Mouse (Mus musculus) limb, embryonic 14.5 days (tissue): ENCODE data around the gene Map2k3. TPM values are rescaled to one million over a fixed set of nuclear protein-coding genes. Genes with fewer than 3 reads are reported as not detected.

Source experiments
- ATAC-seq: fragments of 200-750 bp; cut with Nextera tagmentation; 2 replicates; pipeline ENCODE4 v1.8.0; 2017; ENCODE audit warnings: low read depth, moderate number of reproducible peaks, moderate TSS enrichment; ENCODE audit not compliant: low FRiP score
- DNase-seq: peaks from one replicate; pipeline ENCODE4 v3.0.0-alpha.2; 2015; ENCODE audit warnings: low spot score
- H3K27ac ChIP-seq: fragments of 300-500 bp; sonication (generic); replicated peaks from 2 replicates; pipeline ENCODE4 v1.5.1; 2014; ENCODE audit warnings: low read depth, mild to moderate bottlenecking, low read length, moderate library complexity, mixed read lengths
- H3K27me3 ChIP-seq: fragments of 300-500 bp; sonication (generic); 2 replicates; pipeline ENCODE4 v1.6.1; 2014; ENCODE audit warnings: low read length, mixed read lengths; ENCODE audit not compliant: control insufficient read depth, insufficient read depth
- H3K36me3 ChIP-seq: fragments of 300-500 bp; sonication (generic); 2 replicates; pipeline ENCODE4 v1.6.1; 2014; ENCODE audit warnings: mild to moderate bottlenecking, low read length, moderate library complexity, mixed read lengths; ENCODE audit not compliant: control insufficient read depth, insufficient read depth
- H3K4me1 ChIP-seq: fragments of 300-500 bp; sonication (generic); 2 replicates; pipeline ENCODE4 v1.6.1; 2014; ENCODE audit warnings: antibody characterized with exemption, low read length, mixed read lengths; ENCODE audit not compliant: control insufficient read depth, insufficient read depth
- H3K4me2 ChIP-seq: fragments of 300-500 bp; sonication (generic); replicated peaks from 2 replicates; pipeline ENCODE4 v1.6.1; 2014; ENCODE audit warnings: low read depth, mild to moderate bottlenecking, low read length, moderate library complexity; ENCODE audit not compliant: severe bottlenecking
- H3K4me3 ChIP-seq: fragments of 300-500 bp; sonication (generic); replicated peaks from 2 replicates; pipeline ENCODE4 v1.5.1; 2014; ENCODE audit warnings: low read length
- H3K9ac ChIP-seq: fragments of 300-500 bp; sonication (generic); 2 replicates; pipeline ENCODE4 v1.6.1; 2014; ENCODE audit warnings: mild to moderate bottlenecking, low read depth, low read length, moderate library complexity; ENCODE audit not compliant: severe bottlenecking
- H3K9me3 ChIP-seq: fragments of 300-500 bp; sonication (generic); 2 replicates; pipeline ENCODE4 v1.6.1; 2016; ENCODE audit warnings: low read length; ENCODE audit not compliant: control insufficient read depth
- POLR2A ChIP-seq: fragments of 200-500 bp; IDR thresholded peaks from 2 replicates; pipeline ENCODE4 v1.8.0; 2012; ENCODE audit warnings: inconsistent platforms, mild to moderate bottlenecking, moderate library complexity, borderline replicate concordance; ENCODE audit not compliant: insufficient read depth, insufficient read length; ENCODE audit errors: extremely low read depth
- WGBS: fragments of 180-500 bp; shearing (Covaris S2); extraction: QIAGEN DNeasy Blood & Tissue Kit; methylation state at CpG from one replicate; pipeline ENCODE4 v1.1.7; 2014; 5-methylcytosine and 5-hydroxymethylcytosine counted together
- polyA plus RNA-seq, 2 experiments: library from polyadenylated mRNA; depleted of rRNA in 1 of 2; stranded (reverse) in 1 of 2; unstranded in 1 of 2; fragments of >200 nt; fragmentation: Nextera tagmentation in 1 of 2; extraction: Ambion mirVana in 1 of 2; gene quantifications; 2 replicates each; pipeline versions ENCODE4 v1.2.1 to v1.2.3; 2012 to 2014

Map2k3 gene
- polyA plus RNA-seq, 2 experiments: 34.3 to 76.4 TPM

DNA sequence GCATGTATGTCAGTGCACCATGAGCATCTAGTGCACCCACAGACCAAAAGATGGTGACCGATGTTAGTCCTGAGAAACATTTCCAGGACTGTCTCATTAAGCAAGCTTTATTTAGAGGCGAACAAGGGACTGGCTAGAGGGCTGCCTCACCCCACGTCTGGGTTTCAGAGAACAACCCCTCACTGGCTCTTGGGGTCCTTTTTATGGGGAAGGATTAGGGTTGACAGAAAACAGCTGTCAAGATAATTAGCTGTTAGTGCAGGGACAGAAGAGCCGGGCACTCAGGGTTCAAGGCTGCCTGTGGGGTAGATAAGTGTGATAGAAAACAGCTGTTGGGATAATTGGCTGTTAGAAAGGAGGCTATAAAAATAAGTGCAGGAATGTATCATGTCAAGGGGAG lies 35.9 kb upstream of the Map2k3 start:
- ATAC-seq (peak; percentile 71), DNase-seq (peak; percentile 43)
- TF ChIP-seq POLR2A: no peak
- H3K9me3 ChIP-seq: no peaks in the 10 kb centered on the region
- peaks cover 7% of the 10 kb centered on the region; the same call in 1 of the 2 replicates for H3K4me1 ChIP-seq
- no peak overlapping the region for H3K4me3 ChIP-seq
- H3K9ac ChIP-seq: no peak overlapping the region
- 4% methylated on average over 4 of the region's 4 CpGs for WGBS
- H3K27me3 ChIP-seq: no peaks in the 10 kb centered on the region
- no peaks in the 10 kb centered on the region for H3K36me3 ChIP-seq
- no peak overlapping the region for H3K27ac ChIP-seq
- H3K4me2 ChIP-seq: no peak overlapping the region

DNA sequence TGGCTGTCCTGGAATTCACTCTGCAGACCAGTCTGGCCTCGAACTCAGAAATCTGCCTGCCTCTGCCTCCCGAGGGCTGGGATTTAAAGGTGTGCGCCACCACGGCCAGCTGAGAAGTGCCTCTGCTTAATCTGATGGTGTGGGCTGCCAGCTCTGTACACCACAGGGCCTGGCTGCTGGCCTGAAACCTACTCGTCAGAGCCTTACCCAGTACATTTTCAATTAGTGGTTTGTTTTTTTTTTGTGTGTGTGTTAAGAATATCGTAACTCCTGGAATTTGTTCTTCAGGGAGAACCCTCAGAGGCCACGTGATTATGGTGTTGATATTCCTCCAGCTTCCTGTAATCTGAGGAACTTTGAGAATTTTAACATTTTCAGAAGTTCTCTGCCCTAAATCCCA lies 29.8 kb upstream of the Map2k3 start:
- 57% methylated on average over 7 of the region's 7 CpGs for WGBS
- H3K36me3 ChIP-seq: peaks cover 34% of the 10 kb centered on the region
- no peak for DNase-seq
- no peak overlapping the region for H3K4me3 ChIP-seq
- peaks cover 7% of the 10 kb centered on the region; the same call in 1 of the 2 replicates for H3K4me1 ChIP-seq
- no peak for TF ChIP-seq POLR2A
- no peak overlapping the region for H3K27ac ChIP-seq
- H3K9me3 ChIP-seq: no peaks in the 10 kb centered on the region
- no peak for ATAC-seq
- no peak overlapping the region for H3K4me2 ChIP-seq
- no peak overlapping the region for H3K9ac ChIP-seq
- H3K27me3 ChIP-seq: no peaks in the 10 kb centered on the region

DNA sequence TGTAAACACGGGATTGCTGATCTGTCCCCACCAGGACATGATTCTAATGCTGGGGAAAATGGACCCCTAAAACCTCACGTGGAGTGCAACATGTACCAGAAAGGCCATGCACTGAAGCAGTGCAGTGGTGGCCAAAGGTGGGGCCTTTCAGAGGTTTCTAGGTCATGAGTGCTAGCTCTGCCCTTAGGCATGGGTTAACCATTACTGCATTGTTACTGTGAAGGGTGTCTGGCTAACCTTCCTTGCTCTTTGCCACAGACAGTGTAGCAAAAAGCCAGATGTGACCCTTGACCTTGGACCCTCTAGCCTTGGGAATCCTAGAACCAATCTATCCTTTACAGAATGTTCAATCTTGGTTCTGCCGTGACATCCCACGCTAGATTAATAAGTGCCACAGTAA lies 29.3 kb upstream of the Map2k3 start:
- Histone ChIP-seq H3K27me3 (no peaks in the 10 kb centered on the region), H3K9ac (no peak overlapping the region), H3K4me3 (no peak overlapping the region), H3K36me3 (peaks cover 34% of the 10 kb centered on the region), H3K4me2 (no peak overlapping the region), H3K27ac (no peak overlapping the region), H3K9me3 (no peaks in the 10 kb centered on the region), H3K4me1 (peaks cover 7% of the 10 kb centered on the region; the same call in 1 of the 2 replicates)
- DNase-seq (no peak), ATAC-seq (no peak)
- no peak for TF ChIP-seq POLR2A
- WGBS: 18% methylated on average over 4 of the region's 4 CpGs

DNA sequence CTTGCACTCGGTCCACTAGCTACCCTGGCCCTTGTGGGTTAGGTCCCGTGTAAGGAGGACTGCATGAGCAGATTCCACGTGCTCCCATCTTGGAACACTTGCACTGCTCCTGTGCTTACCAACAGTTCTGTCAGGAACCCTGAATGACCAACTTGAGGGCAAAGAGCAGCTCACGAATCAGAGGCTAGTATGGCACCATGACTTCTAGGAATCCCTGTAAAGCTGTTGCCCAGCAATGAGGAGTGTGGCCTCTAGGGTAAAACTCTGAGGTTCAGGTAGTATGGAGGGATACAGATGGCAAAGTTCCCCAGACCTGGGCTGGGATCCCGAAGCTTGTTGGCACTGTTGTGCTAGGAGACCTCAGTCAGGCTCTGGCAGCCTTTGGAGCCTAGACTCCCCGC lies 28.2 kb upstream of the Map2k3 start:
- Histone ChIP-seq H3K4me3 (no peak overlapping the region), H3K4me2 (no peak overlapping the region), H3K27me3 (no peaks in the 10 kb centered on the region), H3K9ac (no peak overlapping the region), H3K27ac (no peak overlapping the region), H3K4me1 (peaks cover 7% of the 10 kb centered on the region; the same call in 1 of the 2 replicates), H3K9me3 (no peaks in the 10 kb centered on the region), H3K36me3 (peaks cover 34% of the 10 kb centered on the region)
- TF ChIP-seq POLR2A: no peak
- ATAC-seq (no peak), DNase-seq (no peak)
- WGBS: 85% methylated on average over 6 of the region's 6 CpGs

GRCm38 (mm10) chr11:60905407-60906120 lies 26.3 kb upstream of the Map2k3 start:
- Histone ChIP-seq H3K27ac (no peak overlapping the region), H3K4me2 (no peak overlapping the region), H3K9ac (no peak overlapping the region), H3K36me3 (peaks cover 34% of the 10 kb centered on the region), H3K9me3 (no peaks in the 10 kb centered on the region), H3K4me1 (peaks cover 7% of the 10 kb centered on the region; the same call in 1 of the 2 replicates), H3K27me3 (no peaks in the 10 kb centered on the region), H3K4me3 (no peak overlapping the region)
- 92% methylated on average over 10 of the region's 10 CpGs for WGBS
- ATAC-seq (no peak), DNase-seq (no peak)
- TF ChIP-seq POLR2A: no peak
